9 mouse cellular contexts compared by ENCODE assay signal in the genomic region with DNA sequence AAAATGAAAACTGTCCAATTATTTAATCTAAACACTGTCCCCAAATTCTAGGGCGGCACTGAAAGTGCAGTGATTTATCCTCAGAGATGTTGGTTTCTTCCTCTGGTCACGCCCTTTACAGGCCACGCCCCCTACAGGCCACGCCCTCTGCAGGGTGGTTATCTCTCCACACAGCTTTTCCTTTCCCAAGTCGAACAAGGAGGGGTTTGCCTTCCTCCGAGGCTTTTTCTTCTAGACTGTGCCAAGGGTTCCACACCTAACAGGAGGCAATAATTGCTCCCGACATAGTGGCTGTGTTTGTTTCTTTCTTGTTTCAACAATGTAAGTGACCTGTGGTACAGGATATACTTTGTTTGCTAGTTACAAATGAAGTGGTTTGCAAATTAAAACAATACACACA. TPM values are rescaled to one million over a fixed set of nuclear protein-coding genes. Genes with fewer than 3 reads are reported as not detected.
DNase-seq lines count a peak whose midpoint lies in the region; ATAC-seq and TF ChIP-seq lines count a peak whose summit lies in the region.
"Had no signal": no experiment of that assay in that cellular context is flagged by ENCODE, and none has a peak within 500 bp of the region (broad histone marks: within the 10 kb centered on the region; RNA-seq: fewer than 3 reads in every experiment).

No protein-coding gene starts in this region.

- ATAC-seq in heart, embryonic 11.5 days (replicated peaks; ENCODE audit: insufficient number of reproducible peaks, low FRiP score, low TSS enrichment) = 0 out of 2 replicates have a peak, but pooled peaks have one; percentile 52
- 0 out of 2 replicates have a peak, but pooled peaks have one; percentile 17 for ATAC-seq in lung, embryonic 14.5 days (ENCODE audit: insufficient read depth)

- no peak overlapping the region for H3K4me3 ChIP-seq in heart, embryonic 11.5 days (ENCODE audit: low read depth, low read length)
- no peak overlapping the region for H3K4me3 ChIP-seq in lung, embryonic 14.5 days (ENCODE audit: low read depth, low read length)
- H3K4me3 ChIP-seq: liver, embryonic 15.5 days had no signal

- DNase-seq in 416B (ENCODE audit: low read depth) = peak; percentile 62
- peak; percentile 20 for DNase-seq in WW6 (ENCODE audit: low read depth, low spot score)
- DNase-seq in lung, embryonic 14.5 days = peak; percentile 71
- no peak for DNase-seq in layer of hippocampus, postnatal 14 days (ENCODE audit: low spot score in 2 of 2)
- DNase-seq in retina, postnatal 1 day = no peak
- DNase-seq in layer of hippocampus, adult 8-10 months (ENCODE audit: low spot score in 2 of 2) = no peak
- DNase-seq in adipocyte (ENCODE audit: low spot score) = no peak

- no peak for TF ChIP-seq CTCF in lung, embryonic 14.5 days (IDR thresholded peaks at IDR 0.05; ENCODE audit: low read depth)

- peaks cover 9% of the 10 kb centered on the region; the same call in 1 of the 2 replicates for H3K4me1 ChIP-seq in heart, embryonic 11.5 days (ENCODE audit: control insufficient read depth, insufficient read depth, low read length)
- H3K4me1 ChIP-seq in lung, embryonic 14.5 days (ENCODE audit: insufficient read depth) = no peaks in the 10 kb centered on the region; the same call in 1 of the 2 replicates

- H3K36me3 ChIP-seq in heart, embryonic 11.5 days (ENCODE audit: control insufficient read depth, insufficient read depth, low read length) = no peaks in the 10 kb centered on the region
- no peaks in the 10 kb centered on the region for H3K36me3 ChIP-seq in lung, embryonic 14.5 days (ENCODE audit: insufficient read depth)
- H3K36me3 ChIP-seq: liver, embryonic 15.5 days had no signal

- H3K27me3 ChIP-seq in heart, embryonic 11.5 days (ENCODE audit: control insufficient read depth, insufficient read depth, low read length) = no peaks in the 10 kb centered on the region
- H3K27me3 ChIP-seq in lung, embryonic 14.5 days (ENCODE audit: insufficient read depth, low read length) = no peaks in the 10 kb centered on the region
- H3K27me3 ChIP-seq: liver, embryonic 15.5 days had no signal

- WGBS in heart, embryonic 11.5 days (ENCODE audit: insufficient replicate concordance) = 27% methylated on average over 7 of the region's 7 CpGs
- WGBS in lung, embryonic 14.5 days = 24% methylated on average over 7 of the region's 7 CpGs

- H3K9me3 ChIP-seq in heart, embryonic 11.5 days (replicated peaks; ENCODE audit: control insufficient read depth, low read length) = no peaks in the 10 kb centered on the region
- H3K9me3 ChIP-seq in lung, embryonic 14.5 days (ENCODE audit: low read depth, low read length) = no peaks in the 10 kb centered on the region
- H3K9me3 ChIP-seq: liver, embryonic 15.5 days had no signal

- H3K9ac ChIP-seq in heart, embryonic 11.5 days (ENCODE audit: low read depth, low read length) = no peak overlapping the region
- no peak overlapping the region for H3K9ac ChIP-seq in lung, embryonic 14.5 days
- H3K9ac ChIP-seq: liver, embryonic 15.5 days had no signal

- H3K4me2 ChIP-seq in heart, embryonic 11.5 days = no peak overlapping the region
- no peak overlapping the region for H3K4me2 ChIP-seq in lung, embryonic 14.5 days
- H3K4me2 ChIP-seq: liver, embryonic 15.5 days had no signal

- no peak overlapping the region for H3K27ac ChIP-seq in heart, embryonic 11.5 days (ENCODE audit: low read depth, low read length)
- no peak overlapping the region for H3K27ac ChIP-seq in lung, embryonic 14.5 days (ENCODE audit: low read depth)
- H3K27ac ChIP-seq: liver, embryonic 15.5 days had no signal

RNA-seq across cellular contexts. Expression of a gene that starts 21.0 kb away (rescaled TPM):
- polyA plus RNA-seq in heart, embryonic 11.5 days (2014; fragmentation: Nextera tagmentation; extraction: Ambion mirVana) = 45.8 and 52.1 TPM in 2 replicates
- 39.9 TPM in 2 replicates for polyA plus RNA-seq in lung, embryonic 14.5 days (2014; fragmentation: Nextera tagmentation; extraction: Ambion mirVana)
- 10 to 100 TPM; 68.1 to 78.3 TPM for total RNA-seq in layer of hippocampus, postnatal 14 days (2021)
- 10 to 100 TPM; 80.6 to 97.1 (median 86.4) TPM for total RNA-seq in layer of hippocampus, adult 8-10 months (2022)

Comparison
In these comparisons a context has a peak if more than half of its experiments do, and no peak if none do; other contexts are left out.
1. DNase-seq: peak in 416B (single experiment), WW6 (single experiment) and lung, embryonic 14.5 days (single experiment); none in layer of hippocampus, postnatal 14 days (0 of 2), retina, postnatal 1 day (single experiment), layer of hippocampus, adult 8-10 months (0 of 2) and adipocyte (single experiment).